Mouse (Mus musculus) myocyte (in vitro differentiated cells): ENCODE measurements at regions not wholly inside any gene's neighbourhood (a gene's known extent, or its start where the extent isn't known, plus 50 kb on each side); places are given as distances from the start of the nearest gene placed in this dataset.
A peak's percentile ranks its signal among the peaks of the same experiment; 100 is the strongest.
"Not testable (repeated sequence)": the region's sequence is repeated elsewhere in the genome, so short reads cannot be mapped to it uniquely, and the experiment has no call there.

Source experiments
- H3K27me3 ChIP-seq: one replicate; pipeline ENCODE4 v1.6.1; 2011; ENCODE audit not compliant: control insufficient read depth, insufficient read depth, insufficient read length
- H3K36me3 ChIP-seq: one replicate; pipeline ENCODE4 v1.6.1; 2011; ENCODE audit not compliant: control insufficient read depth, insufficient read depth
- H3K4me2 ChIP-seq: one replicate; pipeline ENCODE4 v1.6.1; 2011; ENCODE audit warnings: low read depth, control low read depth
- H3K4me3 ChIP-seq: one replicate; pipeline ENCODE4 v1.5.1; 2011; ENCODE audit warnings: mild to moderate bottlenecking, control low read depth, moderate library complexity
- H3K79me2 ChIP-seq: one replicate; pipeline ENCODE4 v1.6.1; 2011; ENCODE audit not compliant: control insufficient read depth, insufficient read depth
- H3ac ChIP-seq: one replicate; pipeline ENCODE4 v1.6.1; 2011; ENCODE audit not compliant: control insufficient read depth, insufficient read length
- CEBPB ChIP-seq: IDR thresholded peaks from 2 replicates; pipeline ENCODE4 v1.6.1; 2011; ENCODE audit warnings: mild to moderate bottlenecking, moderate library complexity; ENCODE audit not compliant: poor library complexity, insufficient read depth, severe bottlenecking
- E2F4 ChIP-seq: IDR thresholded peaks from one replicate; pipeline ENCODE4 v1.6.1; 2011; ENCODE audit warnings: mild to moderate bottlenecking, control low read depth, moderate library complexity; ENCODE audit not compliant: insufficient read depth
- MAX ChIP-seq: IDR thresholded peaks from one replicate; pipeline ENCODE4 v1.6.1; 2011; ENCODE audit warnings: low read depth, mild to moderate bottlenecking, control low read depth
- MYOD1 ChIP-seq, 3 experiments: IDR thresholded peaks; one replicate each; pipeline ENCODE4 v1.6.1; 2011; ENCODE audit warnings: control low read depth in 2 of 3, low read depth in 2 of 3, mild to moderate bottlenecking in 2 of 3, moderate library complexity in 1 of 3; ENCODE audit not compliant: insufficient read length in 2 of 3, control insufficient read depth in 1 of 3
- MYOG ChIP-seq, 3 experiments: IDR thresholded peaks; one replicate each; pipeline ENCODE4 v1.6.1; 2011; ENCODE audit warnings: control low read depth in 2 of 3, low read depth in 2 of 3, mild to moderate bottlenecking in 2 of 3; ENCODE audit not compliant: insufficient read length in 2 of 3, control insufficient read depth in 1 of 3, insufficient read depth in 1 of 3
- POLR2A ChIP-seq: IDR thresholded peaks from one replicate; pipeline ENCODE4 v1.6.1; 2011; ENCODE audit warnings: low read depth, mild to moderate bottlenecking, control low read depth, moderate library complexity; ENCODE audit not compliant: insufficient read length
- POLR2AphosphoS2 ChIP-seq: IDR thresholded peaks from one replicate; pipeline ENCODE4 v1.6.1; 2011; ENCODE audit warnings: low read depth, control low read depth; ENCODE audit not compliant: insufficient read length
- REST ChIP-seq: IDR thresholded peaks from one replicate; pipeline ENCODE4 v1.6.1; 2011; ENCODE audit warnings: mild to moderate bottlenecking, control low read depth, moderate library complexity; ENCODE audit not compliant: insufficient read depth, insufficient read length
- SRF ChIP-seq: IDR thresholded peaks from one replicate; pipeline ENCODE4 v1.6.1; 2011; ENCODE audit warnings: low read depth; ENCODE audit not compliant: control insufficient read depth, insufficient read length
- TCF12 ChIP-seq: IDR thresholded peaks from one replicate; pipeline ENCODE4 v1.6.1; 2011; ENCODE audit warnings: mild to moderate bottlenecking, control low read depth; ENCODE audit not compliant: poor library complexity, insufficient read depth, severe bottlenecking
- TCF3 ChIP-seq: IDR thresholded peaks from one replicate; pipeline ENCODE4 v1.6.1; 2011; ENCODE audit warnings: low read depth, control low read depth; ENCODE audit not compliant: insufficient read length
- USF1 ChIP-seq: IDR thresholded peaks from one replicate; pipeline ENCODE4 v1.6.1; 2011; ENCODE audit warnings: low read depth, mild to moderate bottlenecking, control low read depth, moderate library complexity

GRCm38 (mm10) chr2:100918122-100918521 is 706.4 kb upstream of the Rag2 start:
- Histone ChIP-seq H3ac (no peak overlapping the region), H3K4me2 (no peak overlapping the region), H3K36me3 (no peaks in the 10 kb centered on the region), H3K27me3 (no peaks in the 10 kb centered on the region), H3K79me2 (no peaks in the 10 kb centered on the region), H3K4me3 (no peak overlapping the region)
- TF ChIP-seq CEBPB (no peak), TCF3 (no peak), POLR2A (no peak), POLR2AphosphoS2 (no peak), MYOD1 (IDR thresholded peaks at IDR 0.05; ENCODE audit: control insufficient read depth in 1 of 3, insufficient read length in 2 of 3, low read depth in 2 of 3) (no peak), MAX (no peak), E2F4 (no peak), USF1 (no peak), SRF (no peak)

DNA sequence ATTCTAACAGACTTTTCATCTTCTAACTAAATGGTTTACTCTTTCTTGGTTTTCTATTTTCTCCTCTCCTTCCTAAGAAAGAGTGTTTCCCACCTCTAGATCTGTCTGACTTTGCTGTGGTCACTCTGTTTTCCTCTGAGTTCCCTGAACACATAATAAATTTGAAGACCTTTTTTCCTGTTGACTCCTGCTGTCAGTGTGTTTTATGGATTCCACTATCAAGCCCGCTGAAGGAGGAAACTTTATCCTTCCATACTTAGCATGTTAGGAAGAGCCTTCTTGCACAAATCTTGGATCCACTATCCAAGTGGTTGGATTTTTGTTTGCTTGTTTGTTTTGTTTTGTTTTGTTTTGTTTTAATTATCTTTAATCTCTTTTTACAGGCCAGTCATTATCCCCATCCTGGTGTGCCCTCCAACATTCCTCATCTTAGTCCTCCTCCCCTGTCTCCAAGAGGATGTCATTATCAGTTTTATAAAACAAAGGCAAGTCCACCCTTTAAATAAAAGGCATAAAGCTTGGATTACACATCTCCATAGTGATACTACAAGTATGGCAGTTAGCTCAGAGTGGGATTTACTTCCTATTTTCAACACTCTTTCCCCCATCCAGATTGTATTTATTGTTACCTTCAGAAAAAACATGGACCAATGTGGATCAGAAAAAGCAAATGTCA is 704.8 kb upstream of the Rag2 start:
- Histone ChIP-seq H3ac (no peak overlapping the region), H3K79me2 (no peaks in the 10 kb centered on the region), H3K4me3 (no peak overlapping the region), H3K4me2 (no peak overlapping the region), H3K36me3 (no peaks in the 10 kb centered on the region), H3K27me3 (no peaks in the 10 kb centered on the region)
- no peak for TF ChIP-seq TCF3
- TF ChIP-seq REST = no peak
- no peak for TF ChIP-seq MYOG (IDR thresholded peaks at IDR 0.05; ENCODE audit: control insufficient read depth in 1 of 3, insufficient read depth in 1 of 3, insufficient read length in 2 of 3, low read depth in 2 of 3)
- TF ChIP-seq E2F4 = no peak
- TF ChIP-seq CEBPB = no peak
- no peak for TF ChIP-seq TCF12
- no peak for TF ChIP-seq POLR2AphosphoS2
- TF ChIP-seq USF1 = no peak
- no peak for TF ChIP-seq POLR2A
- no peak for TF ChIP-seq SRF
- TF ChIP-seq MAX = no peak
- no peak for TF ChIP-seq MYOD1 (IDR thresholded peaks at IDR 0.05; ENCODE audit: control insufficient read depth in 1 of 3, insufficient read length in 2 of 3, low read depth in 2 of 3)

GRCm38 (mm10) chr2:100948632-100949031 is 675.9 kb upstream of the Rag2 start:
- H3ac ChIP-seq, H3K36me3 ChIP-seq, H3K4me3 ChIP-seq, H3K27me3 ChIP-seq, H3K79me2 ChIP-seq, H3K4me2 ChIP-seq: not testable (repeated sequence)

DNA sequence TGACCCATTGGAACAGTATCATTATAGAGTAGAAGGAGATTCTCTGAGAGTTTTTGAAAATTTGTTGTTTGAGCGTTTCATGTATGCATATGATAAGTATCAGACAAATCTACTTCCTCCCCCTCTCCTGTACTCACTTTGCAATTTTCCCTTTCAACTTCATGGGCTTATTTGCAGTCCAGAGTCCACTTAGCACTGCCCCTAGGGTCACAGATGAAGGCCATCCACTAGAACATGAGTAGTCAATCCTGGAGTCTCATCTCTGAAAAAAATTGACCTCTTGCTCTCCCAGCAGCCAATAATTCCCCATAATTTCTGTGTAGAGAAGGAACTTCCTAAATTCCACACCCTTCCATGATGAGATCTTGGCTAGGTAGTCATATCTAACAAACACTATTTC is 665.1 kb upstream of the Rag2 start:
- H3K27me3 ChIP-seq = no peaks in the 10 kb centered on the region
- no peak for TF ChIP-seq E2F4
- no peaks in the 10 kb centered on the region for H3K36me3 ChIP-seq
- no peaks in the 10 kb centered on the region for H3K79me2 ChIP-seq
- H3ac ChIP-seq = no peak overlapping the region
- no peak overlapping the region for H3K4me2 ChIP-seq
- no peak overlapping the region for H3K4me3 ChIP-seq

DNA sequence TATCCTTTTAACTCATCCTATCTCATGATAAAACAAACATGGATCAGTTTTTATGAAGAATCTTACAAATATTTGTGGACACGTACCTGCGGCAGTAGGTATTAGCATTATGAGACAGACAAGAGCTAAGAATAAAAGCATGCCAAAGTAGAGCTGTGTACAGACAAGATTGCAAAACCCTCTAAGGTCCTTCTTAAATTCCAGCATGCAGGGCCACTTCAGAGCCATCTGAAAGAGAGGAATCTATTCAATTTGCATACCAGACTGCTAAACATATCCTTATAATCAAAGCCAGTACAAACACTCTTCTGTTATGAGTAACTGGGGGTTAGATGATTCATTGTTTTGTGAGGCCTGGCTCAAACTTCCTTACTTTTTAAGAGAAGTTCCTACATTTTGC is 659.9 kb upstream of the Rag2 start:
- no peaks in the 10 kb centered on the region for H3K79me2 ChIP-seq
- TF ChIP-seq TCF3 (no peak), CEBPB (peak; percentile 65; the same call in 1 of the 2 replicates)
- no peak overlapping the region for H3K4me3 ChIP-seq
- no peaks in the 10 kb centered on the region for H3K27me3 ChIP-seq
- peak overlapping the region; percentile 29 for H3K4me2 ChIP-seq
- no peak overlapping the region for H3ac ChIP-seq
- no peaks in the 10 kb centered on the region for H3K36me3 ChIP-seq

- TF ChIP-seq TCF12 (no peak), MYOG (IDR thresholded peaks at IDR 0.05; ENCODE audit: control insufficient read depth in 1 of 3, insufficient read depth in 1 of 3, insufficient read length in 2 of 3, low read depth in 2 of 3) (no peak), MYOD1 (IDR thresholded peaks at IDR 0.05; ENCODE audit: control insufficient read depth in 1 of 3, insufficient read length in 2 of 3, low read depth in 2 of 3) (no peak), REST (no peak), CEBPB (no peak), E2F4 (no peak), TCF3 (no peak), POLR2A (no peak), USF1 (no peak), SRF (no peak), POLR2AphosphoS2 (no peak), MAX (no peak)
- no peak overlapping the region for H3K4me3 ChIP-seq
These were observed 647.3 kb upstream of the Rag2 start for GRCm38 (mm10) chr2:100977202-100977601.

More at GRCm38 (mm10) chr2:100977202-100977601, 647.3 kb upstream of the Rag2 start:
- Histone ChIP-seq H3K4me2 (no peak overlapping the region), H3ac (no peak overlapping the region), H3K27me3 (no peaks in the 10 kb centered on the region), H3K79me2 (no peaks in the 10 kb centered on the region), H3K36me3 (no peaks in the 10 kb centered on the region)
